Mouse (Mus musculus) MEL (cell line): ENCODE results near the gene Cep350.

Experiments
- CTCF ChIP-seq, 3 experiments: IDR thresholded peaks in 2 of 3; conservative IDR thresholded peaks in 1 of 3; 2 replicates each; pipeline ENCODE4 v1.5.1; 2011 to 2012; ENCODE audit warnings: low read length in 3 of 3, low read depth in 2 of 3, mild to moderate bottlenecking in 2 of 3, improper control_type of control experiment in 1 of 3, inconsistent platforms in 1 of 3, mixed read lengths in 1 of 3, moderate library complexity in 1 of 3; ENCODE audit not compliant: control insufficient read depth in 1 of 3, insufficient read depth in 1 of 3, poor library complexity in 1 of 3, severe bottlenecking in 1 of 3
- POLR2A ChIP-seq, 2 experiments: IDR thresholded peaks; 2 replicates each; pipeline ENCODE4 v1.6.1; 2011 to 2012; ENCODE audit warnings: low read length in 2 of 2, mild to moderate bottlenecking in 2 of 2, control low read depth in 1 of 2, improper control_type of control experiment in 1 of 2, low read depth in 1 of 2, moderate library complexity in 1 of 2; ENCODE audit not compliant: control insufficient read depth in 1 of 2, insufficient read depth in 1 of 2, poor library complexity in 1 of 2

GRCm38 (mm10) chr1:155801014-155801991 lies 171.8 kb downstream of the Cep350 start:
- no peak for TF ChIP-seq POLR2A (IDR thresholded peaks at IDR 0.05; ENCODE audit: control insufficient read depth in 1 of 2, insufficient read depth in 1 of 2, low read depth in 1 of 2, low read length in 2 of 2, poor library complexity in 1 of 2)
- no peak for TF ChIP-seq CTCF (IDR thresholded peaks at IDR 0.05 in 2 of 3, conservative IDR thresholded peaks at IDR 0.05 in 1 of 3; ENCODE audit: control insufficient read depth in 1 of 3, insufficient read depth in 1 of 3, low read depth in 2 of 3, low read length in 3 of 3, poor library complexity in 1 of 3, severe bottlenecking in 1 of 3)
